Mouse (Mus musculus) E14TG2a.4 (cell line): ENCODE data around the gene Pdlim7.

ENCODE experiments used
- CTCF ChIP-seq: conservative IDR thresholded peaks from 2 replicates; pipeline ENCODE4 v1.5.1; 2014; ENCODE audit warnings: low read length
- NANOG ChIP-seq: IDR thresholded peaks from 2 replicates; pipeline ENCODE4 v1.6.1; 2014; ENCODE audit warnings: borderline replicate concordance, low read length, mixed read lengths
- POU5F1 ChIP-seq: IDR thresholded peaks from 2 replicates; pipeline ENCODE4 v1.6.1; 2014; ENCODE audit warnings: low read length, borderline replicate concordance

DNA sequence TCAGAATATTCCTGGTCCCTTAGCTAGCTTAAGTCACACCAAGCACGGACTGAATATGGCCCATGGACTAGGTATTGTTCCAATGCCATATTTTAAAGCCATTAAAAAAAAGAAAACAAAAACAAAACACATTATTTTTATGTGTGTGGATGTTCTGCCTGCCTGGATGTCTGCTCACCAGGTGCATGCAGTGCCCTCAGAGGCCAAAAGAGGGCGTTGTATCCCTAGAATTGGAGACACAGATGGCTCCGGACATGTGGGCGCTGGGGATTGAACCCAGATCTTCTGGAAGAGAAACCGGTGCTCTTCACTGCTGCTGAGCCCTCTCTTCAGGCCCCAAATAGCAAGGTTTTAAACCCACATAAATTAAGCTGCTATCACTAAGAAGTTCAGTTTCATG, 35.4 kb downstream of the Pdlim7 start:
- TF ChIP-seq CTCF, result peak; percentile 86
- TF ChIP-seq NANOG, result no peak
- no peak for TF ChIP-seq POU5F1
